Mouse (Mus musculus) kidney, embryonic 15.5 days (tissue): ENCODE measurements around the gene Padi2. TPM values are rescaled to one million over a fixed set of nuclear protein-coding genes. Genes with fewer than 3 reads are reported as not detected.
A peak's percentile ranks its signal among the peaks of the same experiment; 100 is the strongest.

Experiments used
- ATAC-seq: fragments of 200-750 bp; cut with Nextera tagmentation; replicated peaks from 2 replicates; pipeline ENCODE4 v1.8.0; 2017; ENCODE audit warnings: moderate TSS enrichment; ENCODE audit not compliant: low FRiP score
- H3K27ac ChIP-seq: fragments of 300-500 bp; sonication (generic); 2 replicates; pipeline ENCODE4 v1.5.1; 2015; ENCODE audit warnings: mild to moderate bottlenecking, inconsistent platforms
- H3K27me3 ChIP-seq: fragments of 300-500 bp; sonication (generic); 2 replicates; pipeline ENCODE4 v1.6.1; 2015; ENCODE audit warnings: inconsistent platforms
- H3K36me3 ChIP-seq: fragments of 300-500 bp; sonication (generic); 2 replicates; pipeline ENCODE4 v1.6.1; 2015; ENCODE audit warnings: inconsistent platforms
- H3K4me1 ChIP-seq: fragments of 300-500 bp; sonication (generic); 2 replicates; pipeline ENCODE4 v1.6.1; 2015; ENCODE audit warnings: inconsistent platforms
- H3K4me2 ChIP-seq: fragments of 300-500 bp; sonication (generic); 2 replicates; pipeline ENCODE4 v1.6.1; 2015; ENCODE audit warnings: moderate library complexity, mild to moderate bottlenecking, inconsistent platforms
- H3K4me3 ChIP-seq: fragments of 300-500 bp; sonication (generic); replicated peaks from 2 replicates; pipeline ENCODE4 v1.5.1; 2015; ENCODE audit warnings: mild to moderate bottlenecking, inconsistent platforms
- H3K9ac ChIP-seq: fragments of 300-500 bp; sonication (generic); 2 replicates; pipeline ENCODE4 v1.6.1; 2015; ENCODE audit warnings: mild to moderate bottlenecking, inconsistent platforms
- H3K9me3 ChIP-seq: fragments of 300-500 bp; sonication (generic); replicated peaks from 2 replicates; pipeline ENCODE4 v1.6.1; 2016; ENCODE audit warnings: inconsistent platforms
- WGBS: fragments of 180-500 bp; shearing (Covaris S2); methylation state at CpG from one replicate; pipeline ENCODE4 v1.1.7; 2015; ENCODE audit warnings: mixed read lengths; 5-methylcytosine and 5-hydroxymethylcytosine counted together
- polyA plus RNA-seq: library from polyadenylated mRNA; unstranded; fragments of >200 nt; fragmentation: Nextera tagmentation; extraction: Ambion mirVana; gene quantifications from 2 replicates; pipeline ENCODE4 v1.2.1, GENCODE M21; 2015

Padi2 gene
- 18.7 and 21.4 TPM in 2 replicates for polyA plus RNA-seq

DNA sequence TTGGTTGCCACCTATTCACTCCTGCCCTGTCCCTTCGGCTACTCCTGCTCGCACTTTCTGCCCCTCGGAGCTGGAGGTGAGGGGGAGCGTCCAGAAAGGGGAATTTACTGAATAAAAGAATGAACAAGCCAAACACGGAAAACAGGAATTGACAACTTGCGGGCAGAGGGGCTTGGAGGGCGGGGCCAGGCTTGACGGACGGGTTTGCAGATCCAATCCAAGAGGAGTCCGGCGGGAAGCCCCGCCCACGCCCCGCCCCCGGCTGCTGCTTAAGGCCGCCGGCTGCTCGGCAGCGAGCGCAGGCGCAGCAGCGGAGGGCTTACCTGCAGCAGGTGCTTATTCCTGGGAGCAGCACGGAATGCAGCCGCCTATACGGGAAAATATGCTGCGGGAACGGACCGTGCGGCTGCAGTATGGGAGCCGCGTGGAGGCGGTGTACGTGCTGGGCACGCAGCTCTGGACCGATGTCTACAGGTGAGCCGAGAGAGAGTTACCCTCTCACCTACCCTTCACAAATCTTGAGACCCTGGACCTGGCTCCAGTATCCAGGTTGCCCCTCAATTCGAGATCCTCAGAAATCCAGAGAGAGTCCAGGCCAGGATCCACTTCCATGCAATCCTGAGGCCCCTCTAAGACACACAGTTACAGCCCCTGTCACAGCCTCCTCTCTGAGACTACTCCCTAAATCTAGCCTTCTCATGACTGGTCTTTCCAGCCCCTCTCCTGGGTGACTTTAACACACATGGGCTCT is at the start of gene Padi2:
TSS of gene Padi2 (plus strand) at position 269 of the 751 bp plus-strand sequence.
- H3K27me3 ChIP-seq = peaks cover 40% of the 10 kb centered on the region
- ATAC-seq = peak; percentile 75
- no peaks in the 10 kb centered on the region for H3K36me3 ChIP-seq
- WGBS = 2% methylated on average over 37 of the region's 37 CpGs
- no peak within 1 kb of the TSS for H3K27ac ChIP-seq
- peak within 1 kb of the TSS; percentile 24; the same call in 1 of the 2 replicates for H3K9ac ChIP-seq
- H3K4me1 ChIP-seq = peaks cover 36% of the 10 kb centered on the region
- H3K4me3 ChIP-seq = peak within 1 kb of the TSS; percentile 45
- peak within 1 kb of the TSS; percentile 83 for H3K4me2 ChIP-seq
- no peaks in the 10 kb centered on the region for H3K9me3 ChIP-seq

DNA sequence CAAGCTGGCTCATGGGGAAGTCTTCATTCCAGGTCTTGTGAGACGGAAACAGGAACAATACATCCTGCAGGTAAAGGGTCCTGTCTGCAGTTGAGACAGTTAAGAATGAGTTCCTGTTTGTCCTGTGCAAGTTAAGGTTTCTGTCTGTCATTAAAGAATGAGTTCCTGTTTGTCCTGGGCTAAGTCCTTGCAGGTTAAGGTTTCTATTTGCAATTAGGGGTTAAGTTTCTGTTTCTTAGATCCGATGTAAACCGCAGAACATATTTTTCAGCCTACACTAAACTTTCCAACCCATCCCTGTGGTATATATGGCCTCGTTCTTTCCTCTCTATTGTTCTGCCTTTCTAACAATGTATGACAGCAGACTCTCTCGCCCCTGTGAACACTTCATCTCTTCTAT is 49.1 kb upstream of the Padi2 start:
- Histone ChIP-seq H3K4me1 (peaks cover 19% of the 10 kb centered on the region), H3K27me3 (no peaks in the 10 kb centered on the region), H3K9me3 (no peaks in the 10 kb centered on the region), H3K4me3 (no peak overlapping the region), H3K4me2 (no peak overlapping the region), H3K9ac (no peak overlapping the region), H3K36me3 (no peaks in the 10 kb centered on the region), H3K27ac (no peak overlapping the region)
- no peak for ATAC-seq
- 76% methylated on average over 5 of the region's 5 CpGs for WGBS

DNA sequence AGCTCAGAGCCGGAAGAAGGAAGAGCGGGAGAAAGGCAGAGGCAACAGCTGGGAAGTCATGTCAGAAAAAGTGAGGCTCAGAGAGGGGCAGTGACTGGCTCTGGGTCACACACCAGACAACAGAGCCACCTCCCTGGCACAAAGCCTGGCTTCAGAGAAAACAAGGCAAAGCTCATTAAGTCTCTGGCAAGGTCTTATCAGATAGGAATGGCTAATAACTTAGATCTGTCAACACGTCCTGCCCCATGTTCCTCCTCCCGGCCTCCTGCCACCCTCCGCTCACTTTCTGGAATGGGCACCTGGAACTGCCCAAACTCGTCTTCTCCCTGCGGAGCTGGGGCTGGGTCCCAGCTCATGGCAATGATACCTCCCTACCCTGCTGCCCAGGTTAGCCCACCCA is 48.3 kb upstream of the Padi2 start:
- no peak for ATAC-seq
- Histone ChIP-seq H3K9ac (no peak overlapping the region), H3K27ac (no peak overlapping the region), H3K9me3 (no peaks in the 10 kb centered on the region), H3K4me3 (no peak overlapping the region), H3K4me1 (peaks cover 19% of the 10 kb centered on the region), H3K4me2 (no peak overlapping the region), H3K36me3 (no peaks in the 10 kb centered on the region), H3K27me3 (no peaks in the 10 kb centered on the region)
- 81% methylated on average over 7 of the region's 7 CpGs for WGBS

DNA sequence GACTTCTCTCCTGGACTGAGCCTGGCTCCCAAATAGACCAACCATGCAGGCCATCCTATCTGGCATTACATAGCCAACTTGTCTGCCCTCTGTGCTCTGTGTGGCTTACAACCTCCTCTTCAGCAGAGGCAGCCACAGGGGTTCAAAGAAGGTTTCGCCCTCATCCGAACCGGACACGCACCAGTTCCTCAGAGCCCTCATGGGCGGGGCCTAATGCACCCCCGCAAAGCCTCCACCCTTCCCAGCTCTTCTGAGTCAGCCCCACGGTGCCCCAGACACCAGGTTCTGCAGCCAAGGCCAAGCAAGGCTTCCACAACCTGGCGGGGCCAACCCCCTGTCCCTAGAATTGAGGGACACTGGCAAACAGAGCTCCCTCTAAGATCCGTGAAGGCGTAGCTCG is 46.9 kb upstream of the Padi2 start:
- Histone ChIP-seq H3K4me1 (peaks cover 19% of the 10 kb centered on the region), H3K9ac (no peak overlapping the region), H3K4me2 (no peak overlapping the region), H3K27me3 (no peaks in the 10 kb centered on the region), H3K36me3 (no peaks in the 10 kb centered on the region), H3K4me3 (no peak overlapping the region), H3K27ac (no peak overlapping the region), H3K9me3 (no peaks in the 10 kb centered on the region)
- 58% methylated on average over 11 of the region's 11 CpGs for WGBS
- no peak for ATAC-seq

DNA sequence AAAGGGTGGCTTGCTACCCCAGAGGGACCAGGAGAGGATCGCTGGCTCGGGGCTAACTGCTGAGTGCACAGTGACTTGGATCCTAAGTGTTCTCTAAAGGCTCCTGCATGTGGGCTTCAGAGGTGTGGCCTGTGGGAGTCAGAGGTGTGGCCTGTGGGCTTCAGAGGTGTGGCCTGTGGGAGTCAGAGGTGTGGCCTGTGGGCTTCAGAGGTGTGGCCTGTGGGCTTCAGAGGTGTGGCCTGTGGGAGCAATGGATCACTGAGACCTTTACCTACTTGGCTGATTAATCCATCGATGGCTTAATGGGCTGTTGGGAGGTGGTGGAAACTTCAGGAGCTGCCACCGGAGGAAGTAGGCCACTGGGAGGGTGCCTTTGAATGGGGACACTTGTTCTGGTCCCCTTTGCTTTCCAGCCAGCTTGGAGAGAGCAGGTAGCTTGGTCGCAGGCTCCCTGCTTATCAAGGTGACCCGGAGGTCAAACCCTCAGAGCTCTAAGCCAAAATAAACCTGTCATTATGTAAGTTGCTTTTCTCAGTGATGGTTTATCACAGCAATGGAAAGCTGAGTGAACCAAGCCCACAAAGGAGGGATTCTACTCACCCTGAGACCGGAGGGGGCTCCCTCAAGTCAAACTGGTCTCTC is 45.9 kb upstream of the Padi2 start:
- Histone ChIP-seq H3K9me3 (no peaks in the 10 kb centered on the region), H3K27ac (no peak overlapping the region), H3K9ac (no peak overlapping the region), H3K27me3 (no peaks in the 10 kb centered on the region), H3K4me3 (no peak overlapping the region), H3K4me2 (no peak overlapping the region), H3K36me3 (no peaks in the 10 kb centered on the region), H3K4me1 (peaks cover 19% of the 10 kb centered on the region)
- peak; percentile 44 for ATAC-seq
- WGBS = 51% methylated on average over 7 of the region's 7 CpGs

DNA sequence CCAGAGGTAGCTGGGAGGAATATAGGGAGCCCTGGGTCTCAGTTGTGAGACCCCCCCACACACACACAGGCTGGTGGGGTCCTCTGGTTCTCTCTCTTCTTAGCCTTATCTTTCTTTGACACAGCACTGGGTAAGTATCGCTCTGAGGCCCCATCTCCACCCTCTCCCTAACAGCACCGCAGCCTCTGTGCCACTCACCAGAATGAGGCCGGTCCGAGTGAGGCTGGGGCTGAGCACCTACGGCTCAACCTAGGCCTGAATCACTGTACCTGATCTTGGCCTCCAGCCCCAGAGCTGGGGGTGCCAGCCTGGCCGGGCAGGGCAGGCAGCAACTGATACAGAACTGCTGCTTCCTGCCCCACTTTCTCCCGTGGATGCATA is 45.4 kb upstream of the Padi2 start:
- no peaks in the 10 kb centered on the region for H3K9me3 ChIP-seq
- no peak overlapping the region for H3K27ac ChIP-seq
- WGBS = 87% methylated on average over 7 of the region's 7 CpGs
- no peak overlapping the region for H3K4me3 ChIP-seq
- H3K36me3 ChIP-seq = no peaks in the 10 kb centered on the region
- peaks cover 19% of the 10 kb centered on the region for H3K4me1 ChIP-seq
- H3K27me3 ChIP-seq = no peaks in the 10 kb centered on the region
- ATAC-seq = no peak; the same call in 1 of the 2 replicates
- H3K4me2 ChIP-seq = no peak overlapping the region
- no peak overlapping the region for H3K9ac ChIP-seq

DNA sequence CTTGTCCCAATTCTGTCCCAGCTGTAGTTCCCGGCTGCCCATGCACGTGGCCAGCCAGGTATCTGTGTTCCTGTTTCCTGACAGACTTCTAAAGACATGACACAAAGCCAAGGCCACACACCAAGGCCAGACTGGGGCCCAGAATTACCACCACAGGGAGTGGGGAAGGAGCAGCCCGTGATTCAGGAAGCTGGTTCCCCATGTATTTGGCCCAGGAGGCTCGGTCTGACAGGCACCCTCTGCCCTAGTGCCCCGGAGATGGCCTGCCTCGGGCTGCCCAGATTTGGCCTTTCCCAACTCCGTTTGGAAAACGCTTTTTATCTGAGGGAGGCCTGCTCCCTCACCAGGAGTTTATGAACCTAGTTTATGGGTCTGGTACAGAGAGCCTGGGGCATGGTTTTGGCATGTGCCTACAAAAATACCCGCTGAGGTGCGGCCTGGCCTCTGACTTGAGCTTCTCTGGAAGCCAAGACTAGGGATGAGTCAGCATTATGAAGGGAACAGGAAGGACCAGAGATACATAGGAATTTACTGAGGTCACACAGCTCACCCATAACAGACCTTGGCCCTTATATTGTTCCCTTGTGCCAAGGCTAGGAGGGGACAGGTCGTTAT is 44.0 kb upstream of the Padi2 start:
- no peaks in the 10 kb centered on the region for H3K9me3 ChIP-seq
- no peak overlapping the region for H3K9ac ChIP-seq
- WGBS = 69% methylated on average over 11 of the region's 11 CpGs
- H3K27me3 ChIP-seq = no peaks in the 10 kb centered on the region
- H3K36me3 ChIP-seq = no peaks in the 10 kb centered on the region
- H3K4me1 ChIP-seq = peaks cover 19% of the 10 kb centered on the region
- no peak for ATAC-seq
- no peak overlapping the region for H3K4me3 ChIP-seq
- H3K4me2 ChIP-seq = no peak overlapping the region
- no peak overlapping the region for H3K27ac ChIP-seq

DNA sequence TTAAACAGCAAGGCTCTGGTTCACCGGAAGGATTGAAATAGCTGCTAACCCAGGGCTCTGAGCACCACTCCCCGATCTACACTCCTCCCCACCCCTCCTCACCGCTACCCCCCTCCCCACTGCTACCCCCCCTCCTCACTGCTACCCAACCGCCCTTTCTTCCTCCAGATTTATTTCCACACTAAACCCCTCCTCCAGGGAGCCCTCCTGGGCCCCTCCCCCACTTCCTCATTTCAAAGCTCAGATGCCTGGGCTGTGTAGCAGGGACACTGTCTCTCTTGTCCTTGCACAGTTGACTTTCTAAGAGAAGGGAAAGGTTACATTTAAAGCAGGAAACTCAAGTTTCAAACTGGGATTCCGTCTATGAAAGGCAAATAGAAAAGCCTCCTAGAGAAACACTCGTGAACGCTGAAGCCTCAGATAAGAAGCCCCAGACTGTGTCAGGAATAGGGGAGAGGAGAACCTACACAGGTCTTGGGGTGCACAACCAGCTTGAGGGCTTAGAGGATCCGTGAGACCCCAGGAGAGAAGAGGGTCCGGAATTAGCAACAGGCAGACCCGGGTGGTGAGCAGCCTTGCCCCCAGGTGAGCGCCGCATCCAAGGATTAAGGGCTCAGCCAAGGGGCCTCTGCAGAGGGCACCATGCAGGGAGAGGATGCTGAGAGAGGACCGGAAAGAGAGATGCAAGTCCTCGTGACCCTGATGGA is 37.5 kb upstream of the Padi2 start:
- Histone ChIP-seq H3K4me1 (peaks cover 16% of the 10 kb centered on the region), H3K9me3 (no peaks in the 10 kb centered on the region; the same call in 1 of the 2 replicates), H3K4me3 (no peak overlapping the region), H3K27ac (no peak overlapping the region), H3K4me2 (peak overlapping the region; percentile 44), H3K27me3 (peaks cover 13% of the 10 kb centered on the region), H3K36me3 (no peaks in the 10 kb centered on the region), H3K9ac (no peak overlapping the region)
- no peak; the same call in 1 of the 2 replicates for ATAC-seq
- 3% methylated on average over 14 of the region's 14 CpGs for WGBS

DNA sequence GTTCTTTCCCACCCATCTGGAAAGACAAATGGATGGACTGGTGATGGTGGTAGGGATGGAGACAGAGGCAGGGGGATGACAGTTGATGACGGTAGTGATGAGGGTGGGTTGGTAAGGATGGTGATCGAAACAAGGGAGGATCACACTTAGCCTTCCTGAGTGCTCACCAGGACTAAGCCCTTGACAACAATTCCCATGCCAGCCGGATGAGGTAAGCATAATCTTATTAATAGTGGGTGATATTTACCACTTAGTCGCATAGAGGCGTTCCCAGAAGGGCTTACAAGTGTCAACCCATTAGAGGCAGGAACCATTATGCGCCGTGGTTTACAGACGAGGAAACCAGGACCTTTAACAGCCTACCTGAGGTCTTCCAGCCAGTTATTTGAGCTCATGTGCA is 36.2 kb upstream of the Padi2 start:
- WGBS = 92% methylated on average over 8 of the region's 8 CpGs
- H3K27me3 ChIP-seq = peaks cover 13% of the 10 kb centered on the region
- no peak for ATAC-seq
- H3K9me3 ChIP-seq = no peaks in the 10 kb centered on the region; the same call in 1 of the 2 replicates
- H3K9ac ChIP-seq = no peak overlapping the region
- no peaks in the 10 kb centered on the region for H3K36me3 ChIP-seq
- peaks cover 16% of the 10 kb centered on the region for H3K4me1 ChIP-seq
- H3K4me2 ChIP-seq = no peak overlapping the region
- no peak overlapping the region for H3K4me3 ChIP-seq
- no peak overlapping the region for H3K27ac ChIP-seq

DNA sequence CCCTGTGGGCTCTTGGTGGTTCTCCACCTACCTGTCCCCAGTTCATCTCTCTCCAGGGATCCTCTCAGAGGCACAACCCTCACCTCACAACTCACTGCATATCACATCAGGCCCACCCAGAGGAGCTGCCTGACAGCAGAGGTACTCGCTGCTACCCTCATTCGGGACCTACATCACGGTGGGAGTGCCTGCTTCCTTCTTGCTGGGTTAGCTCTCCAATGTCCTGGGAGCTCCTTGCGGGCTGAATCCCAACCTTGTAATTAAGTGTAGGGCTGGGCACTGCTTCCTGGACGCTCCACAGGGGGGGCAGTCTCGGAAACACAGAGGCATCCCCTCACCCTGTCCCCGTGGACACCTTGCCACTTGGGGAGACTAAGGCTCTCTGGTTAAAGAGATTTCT is 35.3 kb upstream of the Padi2 start:
- peaks cover 13% of the 10 kb centered on the region for H3K27me3 ChIP-seq
- no peak overlapping the region for H3K4me2 ChIP-seq
- H3K9me3 ChIP-seq = no peaks in the 10 kb centered on the region; the same call in 1 of the 2 replicates
- WGBS = 82% methylated on average over 7 of the region's 7 CpGs
- H3K9ac ChIP-seq = no peak overlapping the region
- no peak overlapping the region for H3K4me3 ChIP-seq
- H3K4me1 ChIP-seq = peaks cover 16% of the 10 kb centered on the region
- H3K27ac ChIP-seq = no peak overlapping the region
- ATAC-seq = no peak
- no peaks in the 10 kb centered on the region for H3K36me3 ChIP-seq

DNA sequence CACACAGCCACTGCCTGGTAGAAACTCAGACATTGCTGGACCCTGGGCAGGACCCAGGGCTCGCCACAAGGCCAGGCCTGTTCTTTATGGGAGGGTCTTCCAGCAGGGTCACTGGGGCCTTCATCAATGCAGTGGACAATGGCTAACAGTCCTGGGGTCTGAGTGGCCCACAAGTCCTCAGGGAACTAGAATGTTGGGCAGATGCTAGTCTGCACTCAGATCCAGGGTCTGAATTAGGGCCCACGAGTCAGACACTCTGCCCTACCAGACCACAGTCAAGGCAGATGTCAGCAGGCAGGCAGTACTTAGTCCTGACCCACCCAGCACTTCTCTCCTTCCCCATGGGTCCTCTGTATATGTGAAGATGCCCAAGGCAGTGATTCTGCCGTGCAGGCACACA is 34.8 kb upstream of the Padi2 start:
- peaks cover 16% of the 10 kb centered on the region for H3K4me1 ChIP-seq
- H3K4me2 ChIP-seq = no peak overlapping the region
- H3K27ac ChIP-seq = no peak overlapping the region
- peaks cover 17% of the 10 kb centered on the region for H3K27me3 ChIP-seq
- H3K4me3 ChIP-seq = no peak overlapping the region
- no peak overlapping the region for H3K9ac ChIP-seq
- no peak for ATAC-seq
- H3K9me3 ChIP-seq = no peaks in the 10 kb centered on the region; the same call in 1 of the 2 replicates
- H3K36me3 ChIP-seq = no peaks in the 10 kb centered on the region
- WGBS = 87% methylated on average over 3 of the region's 3 CpGs
